Mouse (Mus musculus) spleen, embryonic (tissue): Measurements from ENCODE around the gene Olfr1112.
"Not testable (repeated sequence)": the region's sequence is repeated elsewhere in the genome, so short reads cannot be mapped to it uniquely, and the experiment has no call there.

Source experiments
- CTCF ChIA-PET: fragments of 350-600 bp; sonication (Branson Sonifier 250); formaldehyde crosslinking; loops from one replicate; lab custom pipeline; 2022; lab: Charles Lee

The Olfr1112 gene

GRCm38 (mm10) chr2:87187498-87187897 is at the start of gene Olfr1112:
Olfr1112 (plus strand) TSS chr2:87187798.
- CTCF ChIA-PET, result no interaction called here

- CTCF ChIA-PET, result no interaction called here
These were observed 47.4 kb upstream of the Olfr1112 start, which contains the start of gene Olfr1110 for GRCm38 (mm10) chr2:87140200-87140599. Olfr1110 (minus strand) TSS chr2:87140300.

- CTCF ChIA-PET, result no interaction called here
These were observed 35.1 kb upstream of the Olfr1112 start, which contains the start of gene Olfr1111 for GRCm38 (mm10) chr2:87152524-87152923. Olfr1111 (minus strand) TSS chr2:87152624.

GRCm38 (mm10) chr2:87167731-87168130 is 19.9 kb upstream of the Olfr1112 start:
- CTCF ChIA-PET, result not testable (repeated sequence)

GRCm38 (mm10) chr2:87208670-87209069 is 21.1 kb downstream of the Olfr1112 start, which contains the start of gene Olfr1113:
Olfr1113 (plus strand) TSS chr2:87208970.
- CTCF ChIA-PET, result no interaction called here
